Mouse (Mus musculus) gastrocnemius, postnatal 10 days (tissue): Measurements from ENCODE around the gene Specc1. TPM values are rescaled to one million over a fixed set of nuclear protein-coding genes. Genes with fewer than 3 reads are reported as not detected.
A peak's percentile ranks its signal among the peaks of the same experiment; 100 is the strongest.

ENCODE experiments used
- DNase-seq: peaks from one replicate; pipeline ENCODE4 v3.0.0; 2021; ENCODE audit warnings: mixed read lengths
- total RNA-seq, 2 experiments: library from RNA; stranded (reverse); gene quantifications; 2 replicates each; pipeline ENCODE4 v1.2.3; 2021

The Specc1 gene
- total RNA-seq, 2 experiments from 2014 or later, result 6.3 to 9.8 TPM

- DNase-seq, result no peak
These were observed 146.9 kb downstream of the Specc1 start for GRCm38 (mm10) chr11:62103380-62103911.

GRCm38 (mm10) chr11:62106401-62106871 lies 149.9 kb downstream of the Specc1 start:
- DNase-seq, result no peak

GRCm38 (mm10) chr11:62107272-62107836 lies 150.8 kb downstream of the Specc1 start:
- no peak for DNase-seq

- no peak for DNase-seq
These were observed 162.0 kb downstream of the Specc1 start for GRCm38 (mm10) chr11:62118561-62118960.

- no peak for DNase-seq
These were observed 163.3 kb downstream of the Specc1 start for GRCm38 (mm10) chr11:62119871-62120270.

- no peak for DNase-seq
These were observed 164.8 kb downstream of the Specc1 start for GRCm38 (mm10) chr11:62121365-62121764.

- DNase-seq, result peak; percentile 89
These were observed 171.1 kb downstream of the Specc1 start for GRCm38 (mm10) chr11:62127692-62128091.

GRCm38 (mm10) chr11:62128197-62128596 lies 171.6 kb downstream of the Specc1 start:
- DNase-seq, result no peak

GRCm38 (mm10) chr11:62130191-62130590 lies 173.6 kb downstream of the Specc1 start:
- DNase-seq, result no peak

- DNase-seq, result no peak
These were observed 174.2 kb downstream of the Specc1 start for GRCm38 (mm10) chr11:62130685-62131295.

- DNase-seq, result no peak
These were observed 175.0 kb downstream of the Specc1 start for GRCm38 (mm10) chr11:62131601-62132000.

GRCm38 (mm10) chr11:62134191-62134590 lies 177.6 kb downstream of the Specc1 start:
- no peak for DNase-seq

- DNase-seq, result no peak
These were observed 188.9 kb downstream of the Specc1 start for GRCm38 (mm10) chr11:62145216-62146110.

- no peak for DNase-seq
These were observed 190.1 kb downstream of the Specc1 start for GRCm38 (mm10) chr11:62146661-62147060.

- no peak for DNase-seq
These were observed 191.5 kb downstream of the Specc1 start for GRCm38 (mm10) chr11:62148026-62148425.

- DNase-seq, result no peak
These were observed 191.9 kb downstream of the Specc1 start for GRCm38 (mm10) chr11:62148449-62148848.

- no peak for DNase-seq
These were observed 196.5 kb downstream of the Specc1 start for GRCm38 (mm10) chr11:62153057-62153456.

GRCm38 (mm10) chr11:62159803-62160202 lies 203.2 kb downstream of the Specc1 start:
- no peak for DNase-seq

GRCm38 (mm10) chr11:62161450-62161849 lies 204.9 kb downstream of the Specc1 start:
- no peak for DNase-seq

- no peak for DNase-seq
These were observed 207.8 kb downstream of the Specc1 start for GRCm38 (mm10) chr11:62164357-62164756.

GRCm38 (mm10) chr11:62166503-62166902 lies 209.9 kb downstream of the Specc1 start:
- no peak for DNase-seq

- DNase-seq, result no peak
These were observed 211.6 kb downstream of the Specc1 start for GRCm38 (mm10) chr11:62168146-62168545.
